30 mouse cellular contexts compared by ENCODE assay signal in the genomic region with DNA sequence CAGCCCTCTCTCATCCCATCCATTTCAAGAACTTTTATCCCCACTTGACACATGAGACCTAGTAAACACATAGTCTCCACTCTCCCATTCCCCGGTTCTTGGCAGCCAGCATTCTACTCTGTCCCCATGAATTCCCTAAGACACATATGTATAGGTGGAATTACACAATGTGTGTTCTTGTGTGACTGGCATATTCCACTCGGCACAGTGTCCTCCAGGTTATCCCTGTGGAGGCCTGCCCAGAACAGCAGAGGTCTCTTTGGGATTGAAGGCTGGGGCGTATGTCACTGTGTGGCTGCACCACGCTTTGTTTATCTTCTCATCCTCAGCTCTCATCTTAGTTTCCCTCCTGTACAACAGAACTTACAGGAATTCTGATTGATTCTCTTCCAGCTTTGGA. TPM values are rescaled to one million over a fixed set of nuclear protein-coding genes. Genes with fewer than 3 reads are reported as not detected.
"Had no signal": no experiment of that assay in that cellular context is flagged by ENCODE, and none has a peak within 500 bp of the region (broad histone marks: within the 10 kb centered on the region; RNA-seq: fewer than 3 reads in every experiment).

No protein-coding gene starts in this region.

- DNase-seq: left cerebral cortex, postnatal 4 days; liver; liver, embryonic 13.5 days; liver, postnatal 0 days; lung, adult 18-20 months; lung, adult 2 months; lung, embryonic 14.5 days; lung, postnatal 10 days; lung, postnatal 14 days; lung, postnatal 36 days; lung, postnatal 4 days; midbrain, embryonic 14.5 days had no signal

- H3K27ac ChIP-seq: limb, embryonic 10.5 days; limb, embryonic 12.5 days; limb, embryonic 13.5 days; limb, embryonic 15.5 days; liver, embryonic 12.5 days; liver, embryonic 13.5 days; liver, embryonic 14.5 days; liver, embryonic 15.5 days; lung, embryonic 15.5 days; macrophage; midbrain, embryonic 10.5 days; midbrain, embryonic 12.5 days; midbrain, embryonic 13.5 days; midbrain, embryonic 15.5 days; neural tube, embryonic 12.5 days; neural tube, embryonic 13.5 days had no signal

- H3K9ac ChIP-seq: limb, embryonic 12.5 days; limb, embryonic 13.5 days; limb, embryonic 15.5 days; liver, embryonic 12.5 days; liver, embryonic 13.5 days; liver, embryonic 14.5 days; liver, embryonic 15.5 days; liver, postnatal 0 days; lung, embryonic 14.5 days; lung, embryonic 15.5 days; midbrain, embryonic 12.5 days; midbrain, embryonic 13.5 days; midbrain, embryonic 15.5 days; neural tube, embryonic 12.5 days; neural tube, embryonic 13.5 days had no signal

- H3K4me3 ChIP-seq: limb, embryonic 10.5 days; limb, embryonic 12.5 days; limb, embryonic 13.5 days; limb, embryonic 15.5 days; liver, embryonic 12.5 days; liver, embryonic 13.5 days; liver, embryonic 15.5 days; lung, embryonic 15.5 days; megakaryocyte, embryonic 14.5 days; midbrain, embryonic 10.5 days; midbrain, embryonic 12.5 days; midbrain, embryonic 13.5 days; midbrain, embryonic 15.5 days; myocyte; neural tube, embryonic 12.5 days; neural tube, embryonic 13.5 days had no signal

- H3K27me3 ChIP-seq: limb, embryonic 12.5 days; limb, embryonic 13.5 days; limb, embryonic 15.5 days; liver, embryonic 12.5 days; liver, embryonic 13.5 days; liver, embryonic 15.5 days; lung, embryonic 15.5 days; megakaryocyte, embryonic 14.5 days; midbrain, embryonic 12.5 days; midbrain, embryonic 13.5 days; midbrain, embryonic 15.5 days; neural tube, embryonic 12.5 days; neural tube, embryonic 13.5 days had no signal

- H3K4me1 ChIP-seq: limb, embryonic 10.5 days; limb, embryonic 12.5 days; limb, embryonic 13.5 days; limb, embryonic 15.5 days; liver, embryonic 12.5 days; liver, embryonic 13.5 days; liver, embryonic 15.5 days; lung, embryonic 15.5 days; midbrain, embryonic 10.5 days; midbrain, embryonic 12.5 days; midbrain, embryonic 13.5 days; midbrain, embryonic 15.5 days; neural tube, embryonic 12.5 days; neural tube, embryonic 13.5 days had no signal

RNA-seq across cellular contexts. Expression of a gene that starts 28.2 kb away (rescaled TPM):
- total RNA-seq: monocyte, adult 5-6 weeks had no signal
